Mouse (Mus musculus) ES-E14 (cell line): ENCODE data around the gene Gm42417. TPM values are rescaled to one million over a fixed set of nuclear protein-coding genes. Genes with fewer than 3 reads are reported as not detected.

ENCODE experiments used
- DNase-seq: peaks from one replicate; pipeline ENCODE4 v3.0.0-alpha.2; 2013; ENCODE audit warnings: low read depth, low spot score
- H3K27ac ChIP-seq: 2 replicates; pipeline ENCODE4 v1.5.1; 2012; ENCODE audit warnings: low read depth, mild to moderate bottlenecking, low read length, moderate library complexity, mixed read lengths; ENCODE audit not compliant: poor library complexity, insufficient read depth, severe bottlenecking
- H3K36me3 ChIP-seq: 2 replicates; pipeline ENCODE4 v1.6.1; 2012; ENCODE audit warnings: mild to moderate bottlenecking, low read length, moderate library complexity, mixed read lengths; ENCODE audit not compliant: control insufficient read depth, poor library complexity, insufficient read depth, severe bottlenecking
- H3K4me1 ChIP-seq, 2 experiments: fragments of 150-350 bp in 1 of 2; sonication (generic) in 1 of 2; 2 replicates each; pipeline ENCODE4 v1.6.1; 2012; ENCODE audit warnings: low read length in 2 of 2, mild to moderate bottlenecking in 1 of 2, mixed read lengths in 1 of 2; ENCODE audit not compliant: control insufficient read depth in 2 of 2, insufficient read depth in 2 of 2, poor library complexity in 1 of 2
- H3K4me3 ChIP-seq, 2 experiments: fragments of 150-350 bp in 1 of 2; sonication (generic) in 1 of 2; 2 replicates each; pipeline ENCODE4 v1.5.1; 2012; ENCODE audit warnings: low read length in 2 of 2, low read depth in 1 of 2, mild to moderate bottlenecking in 1 of 2, mixed read lengths in 1 of 2; ENCODE audit not compliant: insufficient read depth in 1 of 2, poor library complexity in 1 of 2, severe bottlenecking in 1 of 2
- H3K9ac ChIP-seq: 2 replicates; pipeline ENCODE4 v1.6.1; 2012; ENCODE audit warnings: low read depth, mild to moderate bottlenecking, low read length, mixed read lengths; ENCODE audit not compliant: poor library complexity, insufficient read depth, severe bottlenecking
- H3K9me3 ChIP-seq: fragments of 150-350 bp; sonication (generic); 2 replicates; pipeline ENCODE4 v1.6.1; 2012; ENCODE audit warnings: low read depth, mild to moderate bottlenecking, low read length; ENCODE audit not compliant: control insufficient read depth, insufficient read depth
- CHD2 ChIP-seq: IDR thresholded peaks from 2 replicates; pipeline ENCODE4 v1.6.1; 2014; ENCODE audit warnings: mild to moderate bottlenecking, low read depth, low read length, inconsistent platforms
- HCFC1 ChIP-seq: IDR thresholded peaks from 2 replicates; pipeline ENCODE4 v1.6.1; 2012; ENCODE audit warnings: low read length, inconsistent platforms, borderline replicate concordance; ENCODE audit not compliant: insufficient read depth
- MAFK ChIP-seq: IDR thresholded peaks from 2 replicates; pipeline ENCODE4 v1.6.1; 2014; ENCODE audit warnings: mild to moderate bottlenecking, low read depth, low read length, inconsistent platforms; ENCODE audit not compliant: insufficient read depth
- ZC3H11A ChIP-seq: IDR thresholded peaks from 2 replicates; pipeline ENCODE4 v1.6.1; 2012; ENCODE audit warnings: low read depth, mild to moderate bottlenecking, inconsistent platforms, low read length, borderline replicate concordance
- ZNF384 ChIP-seq: IDR thresholded peaks from 2 replicates; pipeline ENCODE4 v1.6.1; 2012; ENCODE audit warnings: low read depth, low read length, inconsistent platforms
- in situ Hi-C, 2 experiments: fragments of 600-800 bp; cut with MboI; formaldehyde crosslinking; loops; one replicate each; pipeline ENCODE4 v1.15.1; 2025; ENCODE audit warnings: low sequenced_read_pairs in 2 of 2, inconsistent platforms in 1 of 2; ENCODE audit not compliant: unreplicated experiment in 2 of 2
- total RNA-seq: library from RNA; depleted of rRNA; stranded (reverse); fragments of 300-350 nt; gene quantifications from 2 replicates; pipeline ENCODE4 v1.2.3, GENCODE M21; 2012

Gm42417 gene
- total RNA-seq, 1 experiment = not detected

- in situ Hi-C loops = no loop called here
- Histone ChIP-seq H3K27ac (no peak overlapping the region), H3K36me3 (peaks cover 57% of the 10 kb centered on the region), H3K4me1 (peaks cover 0 to 14% of the 10 kb centered on the region in 2 experiments; a peak in 2 of 4 replicates), H3K9ac (no peak overlapping the region), H3K9me3 (no peaks in the 10 kb centered on the region), H3K4me3 (no peak overlapping the region)
- no peak for DNase-seq
- TF ChIP-seq CHD2 = no peak
- no peak for TF ChIP-seq ZNF384
- TF ChIP-seq ZC3H11A = no peak
- no peak for TF ChIP-seq HCFC1
- TF ChIP-seq MAFK = no peak
Measured at GRCm38 (mm10) chr1:36522210-36522609, 17.0 kb downstream of the Gm42417 start.

DNA sequence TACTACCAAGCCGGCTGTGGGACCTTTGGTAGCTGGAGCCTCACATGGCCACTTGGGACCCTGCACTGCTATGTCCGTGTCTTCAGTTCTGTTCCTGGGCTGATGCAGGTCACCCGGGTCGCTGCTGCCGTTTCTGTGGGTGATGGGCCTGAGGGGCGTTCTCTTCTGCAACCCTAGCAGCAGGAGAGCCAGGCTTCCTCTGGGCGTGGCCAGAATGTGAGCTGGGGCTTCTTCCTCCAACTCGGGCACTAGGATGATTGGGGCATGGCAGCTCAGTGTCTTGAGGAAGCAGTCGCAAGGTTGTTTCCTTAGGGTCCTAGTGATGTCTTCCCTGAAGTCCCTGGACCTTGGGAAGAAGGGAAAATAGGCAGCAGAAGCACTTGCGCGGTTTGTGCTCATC is 19.6 kb downstream of the Gm42417 start:
- no peak overlapping the region for H3K27ac ChIP-seq
- H3K36me3 ChIP-seq = peaks cover 55% of the 10 kb centered on the region
- H3K9ac ChIP-seq = no peak overlapping the region

GRCm38 (mm10) chr1:36518259-36518658 is 21.0 kb downstream of the Gm42417 start:
- no peak for DNase-seq
- peaks cover 49% of the 10 kb centered on the region for H3K36me3 ChIP-seq
- in situ Hi-C loops = no loop called here
- H3K27ac ChIP-seq = no peak overlapping the region
- no peaks in the 10 kb centered on the region for H3K9me3 ChIP-seq
- no peak overlapping the region for H3K4me3 ChIP-seq
- peaks cover 3 to 19% of the 10 kb centered on the region in 2 experiments; a peak in 3 of 4 replicates for H3K4me1 ChIP-seq
- no peak overlapping the region for H3K9ac ChIP-seq
- TF ChIP-seq ZNF384 = no peak

More for the DNA sequence above, 19.6 kb downstream of the Gm42417 start:
- DNase-seq = no peak
- in situ Hi-C loops = no loop called here
- no peak overlapping the region for H3K4me3 ChIP-seq
- no peaks in the 10 kb centered on the region for H3K9me3 ChIP-seq
- H3K4me1 ChIP-seq = peaks cover 0 to 18% of the 10 kb centered on the region in 2 experiments; a peak in 2 of 4 replicates
- TF ChIP-seq MAFK (no peak), HCFC1 (no peak)

GRCm38 (mm10) chr1:36513718-36514117 is 25.5 kb downstream of the Gm42417 start:
- no peak overlapping the region for H3K9ac ChIP-seq
- H3K36me3 ChIP-seq = peaks cover 17% of the 10 kb centered on the region
- no peak overlapping the region for H3K27ac ChIP-seq
- TF ChIP-seq MAFK (no peak), ZNF384 (peak; percentile 95), CHD2 (no peak), HCFC1 (no peak), ZC3H11A (peak; percentile 30; the same call in 1 of the 2 replicates)
- in situ Hi-C loops = no loop called here
- peaks cover 3 to 10% of the 10 kb centered on the region in 2 experiments; a peak in 3 of 4 replicates for H3K4me1 ChIP-seq
- DNase-seq = peak; percentile 54
- no peaks in the 10 kb centered on the region for H3K9me3 ChIP-seq
- peak overlapping the region; percentile 8 to 80; a peak in 3 of 4 replicates for H3K4me3 ChIP-seq

GRCm38 (mm10) chr1:36513310-36513709 is 25.9 kb downstream of the Gm42417 start:
- DNase-seq = no peak
- TF ChIP-seq CHD2 (no peak), ZC3H11A (no peak), ZNF384 (no peak), HCFC1 (no peak), MAFK (no peak)
- in situ Hi-C loops = no loop called here

More at GRCm38 (mm10) chr1:36513310-36513709, 25.9 kb downstream of the Gm42417 start:
- H3K4me3 ChIP-seq = peak overlapping the region; percentile 80 to 90
- peaks cover 17% of the 10 kb centered on the region for H3K36me3 ChIP-seq
- H3K9me3 ChIP-seq = no peaks in the 10 kb centered on the region
- peak overlapping the region; percentile 75; the same call in 1 of the 2 replicates for H3K9ac ChIP-seq
- peaks cover 3 to 7% of the 10 kb centered on the region in 2 experiments; a peak in 3 of 4 replicates for H3K4me1 ChIP-seq
- no peak overlapping the region for H3K27ac ChIP-seq
